10 mouse cellular contexts compared by ENCODE assay signal in genomic region chr12:102511363-102511762, GRCm38 (mm10). TPM values are rescaled to one million over a fixed set of nuclear protein-coding genes. Genes with fewer than 3 reads are reported as not detected.
DNase-seq lines count a peak whose midpoint lies in the region; ATAC-seq and TF ChIP-seq lines count a peak whose summit lies in the region.
"Had no signal": no experiment of that assay in that cellular context is flagged by ENCODE, and none has a peak within 500 bp of the region (broad histone marks: within the 10 kb centered on the region; RNA-seq: fewer than 3 reads in every experiment).

No protein-coding gene starts in this region.

- no peak for TF ChIP-seq POLR2A in lung, adult 2 months (IDR thresholded peaks at IDR 0.05; ENCODE audit: borderline replicate concordance, extremely low read depth, low read depth, low read length)

- no peak overlapping the region for H3K27ac ChIP-seq in embryonic facial prominence, embryonic 15.5 days (replicated peaks)
- peak overlapping the region; percentile 56; the same call in 1 of the 2 replicates for H3K27ac ChIP-seq in hindbrain, embryonic 16.5 days (ENCODE audit: low read depth, low read length)

- H3K4me2 ChIP-seq in embryonic facial prominence, embryonic 15.5 days (replicated peaks), result no peak overlapping the region
- no peak overlapping the region for H3K4me2 ChIP-seq in hindbrain, embryonic 16.5 days (ENCODE audit: low read length)

- H3K4me1 ChIP-seq in embryonic facial prominence, embryonic 15.5 days, result peaks cover 11% of the 10 kb centered on the region
- no peaks in the 10 kb centered on the region for H3K4me1 ChIP-seq in hindbrain, embryonic 16.5 days (ENCODE audit: control insufficient read depth, insufficient read depth, low read depth, low read length)
- H3K4me1 ChIP-seq in lung, adult 2 months (ENCODE audit: control insufficient read depth, insufficient read depth, low read length), result no peaks in the 10 kb centered on the region

- ATAC-seq in cerebellum, adult (ENCODE audit: insufficient number of reproducible peaks, low FRiP score, low TSS enrichment), result peak; percentile 94
- peak; percentile 58; the same call in 1 of the 2 replicates for ATAC-seq in embryonic facial prominence, embryonic 15.5 days (ENCODE audit: insufficient number of reproducible peaks, low FRiP score, low TSS enrichment, low read depth)
- ATAC-seq in hindbrain, embryonic 16.5 days, result peak; percentile 82

- 11% methylated on average over 3 of the region's 3 CpGs for WGBS in embryonic facial prominence, embryonic 15.5 days
- 11% methylated on average over 3 of the region's 3 CpGs for WGBS in hindbrain, embryonic 16.5 days
- WGBS in lung, adult 2 months, result 73% methylated on average over 3 of the region's 3 CpGs

- no peak for TF ChIP-seq CTCF in lung, adult 2 months (IDR thresholded peaks at IDR 0.05; ENCODE audit: insufficient read depth, low read length)

- H3K9me3 ChIP-seq in embryonic facial prominence, embryonic 15.5 days (replicated peaks), result no peaks in the 10 kb centered on the region
- H3K9me3 ChIP-seq in hindbrain, embryonic 16.5 days (ENCODE audit: control insufficient read depth, low read length), result no peaks in the 10 kb centered on the region

- H3K27me3 ChIP-seq in embryonic facial prominence, embryonic 15.5 days, result no peaks in the 10 kb centered on the region
- H3K27me3 ChIP-seq in hindbrain, embryonic 16.5 days (replicated peaks; ENCODE audit: control insufficient read depth, insufficient read depth, low read length), result no peaks in the 10 kb centered on the region

- H3K9ac ChIP-seq in embryonic facial prominence, embryonic 15.5 days, result no peak overlapping the region
- H3K9ac ChIP-seq in hindbrain, embryonic 16.5 days (ENCODE audit: low read depth, low read length), result no peak overlapping the region

- no peak overlapping the region for H3K4me3 ChIP-seq in embryonic facial prominence, embryonic 15.5 days (replicated peaks)
- no peak overlapping the region for H3K4me3 ChIP-seq in hindbrain, embryonic 16.5 days (ENCODE audit: low read length)
- H3K4me3 ChIP-seq in lung, adult 2 months (replicated peaks; ENCODE audit: extremely low read depth, low read depth, low read length), result no peak overlapping the region

- H3K36me3 ChIP-seq in embryonic facial prominence, embryonic 15.5 days, result no peaks in the 10 kb centered on the region
- no peaks in the 10 kb centered on the region for H3K36me3 ChIP-seq in hindbrain, embryonic 16.5 days (ENCODE audit: control insufficient read depth, insufficient read depth, low read length)

- DNase-seq in adipocyte (ENCODE audit: low spot score), result peak; percentile 7
- DNase-seq in lung, adult 2 months, result no peak
- DNase-seq in kidney, postnatal 10 days, result no peak
- no peak for DNase-seq in kidney, postnatal 14 days
- DNase-seq: gastrocnemius, postnatal 10 days; kidney, adult 9 months; thymus, adult 2 months had no signal

RNA-seq across cellular contexts. Expression of gene Golga5, which starts 42.4 kb away (rescaled TPM):
- 38.7 and 40.9 TPM in 2 replicates for polyA plus RNA-seq in embryonic facial prominence, embryonic 15.5 days (2015; fragmentation: Nextera tagmentation; extraction: Ambion mirVana)
- polyA plus RNA-seq in hindbrain, embryonic 16.5 days (2015; fragmentation: Nextera tagmentation; extraction: Ambion mirVana), result 24.7 and 28.9 TPM in 2 replicates
- 10.0 and 11.9 TPM in 2 replicates for polyA plus RNA-seq in lung, adult 2 months (2012; rRNA removed)

RNA-seq across cellular contexts. Expression of gene Chga, which starts 43.4 kb away (rescaled TPM):
- polyA plus RNA-seq in embryonic facial prominence, embryonic 15.5 days (2015; fragmentation: Nextera tagmentation; extraction: Ambion mirVana), result 8.4 and 8.8 TPM in 2 replicates
- 198 and 224 TPM in 2 replicates for polyA plus RNA-seq in hindbrain, embryonic 16.5 days (2015; fragmentation: Nextera tagmentation; extraction: Ambion mirVana)
- 0.25 and 1.0 TPM in 2 replicates for polyA plus RNA-seq in lung, adult 2 months (2012; rRNA removed)

Comparison
In these comparisons a context has a peak if more than half of its experiments do, and no peak if none do; other contexts are left out.
1. RNA of gene Chga, which starts 43.4 kb away (polyA plus RNA-seq): 198 to 224 TPM in hindbrain, embryonic 16.5 days; 8.4 to 8.8 TPM in embryonic facial prominence, embryonic 15.5 days and 0.25 to 1.0 TPM in lung, adult 2 months; every median in the first group is over 10 times any median in the second.
2. Peak in every context shown above with its lines, with median percentiles within 50 percentile points of each other: ATAC-seq.